Mouse (Mus musculus): ENCODE measurements around the gene Tcaf2.
A peak's percentile ranks its signal among the peaks of the same experiment; 100 is the strongest.

Gene Tcaf2

GRCm38 (mm10) chr6:42644912-42645549, at the start of gene Tcaf2:
Gene Tcaf2 (minus strand): TSS chr6:42645254.
- peak; percentile 85 to 89 for DNase-seq

- peak; percentile 83 to 89 for DNase-seq
These were observed 47.6 kb upstream of the Tcaf2 start for GRCm38 (mm10) chr6:42692517-42693190.

- peak; percentile 88 to 93 for DNase-seq
These were observed 47.1 kb upstream of the Tcaf2 start for GRCm38 (mm10) chr6:42692154-42692516.

- no peak for DNase-seq
These were observed 44.7 kb upstream of the Tcaf2 start for GRCm38 (mm10) chr6:42689761-42690160.

GRCm38 (mm10) chr6:42687907-42688306, 42.9 kb upstream of the Tcaf2 start:
- no peak for DNase-seq

GRCm38 (mm10) chr6:42680077-42680476, 35.0 kb upstream of the Tcaf2 start:
- no peak for DNase-seq

GRCm38 (mm10) chr6:42676011-42676410, 31.0 kb upstream of the Tcaf2 start:
- DNase-seq = no peak

GRCm38 (mm10) chr6:42671767-42672166, 26.7 kb upstream of the Tcaf2 start:
- no peak for DNase-seq

- no peak for DNase-seq
These were observed 22.7 kb upstream of the Tcaf2 start for GRCm38 (mm10) chr6:42667722-42668121.

GRCm38 (mm10) chr6:42661739-42662138, 16.7 kb upstream of the Tcaf2 start:
- no peak for DNase-seq

GRCm38 (mm10) chr6:42634393-42634792, 10.7 kb downstream of the Tcaf2 start:
- DNase-seq = no peak

GRCm38 (mm10) chr6:42631395-42631794, 13.7 kb downstream of the Tcaf2 start:
- no peak for DNase-seq

- no peak for DNase-seq
These were observed 28.1 kb downstream of the Tcaf2 start for GRCm38 (mm10) chr6:42616904-42617303.

- no peak for DNase-seq
These were observed 32.8 kb downstream of the Tcaf2 start for GRCm38 (mm10) chr6:42612218-42612617.

GRCm38 (mm10) chr6:42610954-42611522, 34.0 kb downstream of the Tcaf2 start:
- no peak for DNase-seq

GRCm38 (mm10) chr6:42597592-42597991, 47.5 kb downstream of the Tcaf2 start, which contains the start of gene Tcaf3:
Gene Tcaf3 (minus strand): TSS chr6:42597692.
- DNase-seq = no peak

- no peak for DNase-seq
These were observed 51.7 kb downstream of the Tcaf2 start for GRCm38 (mm10) chr6:42593138-42593882.

GRCm38 (mm10) chr6:42586569-42586968, 58.5 kb downstream of the Tcaf2 start:
- DNase-seq = no peak

GRCm38 (mm10) chr6:42583488-42583872, 61.6 kb downstream of the Tcaf2 start:
- peak; percentile 65 to 81 for DNase-seq

GRCm38 (mm10) chr6:42582741-42583487, 62.1 kb downstream of the Tcaf2 start:
- no peak for DNase-seq

GRCm38 (mm10) chr6:42578678-42579077, 66.4 kb downstream of the Tcaf2 start:
- no peak for DNase-seq

- DNase-seq = no peak
These were observed 67.6 kb downstream of the Tcaf2 start for GRCm38 (mm10) chr6:42577433-42577832.

Measured in cerebellum, postnatal 25 days (tissue).